Mouse (Mus musculus) cerebellum, adult 11-12 months (tissue): ENCODE measurements around the gene Ripk1.

Experiments
- DNase-seq: peaks from one replicate; pipeline ENCODE4 v3.0.0; 2022

The Ripk1 gene

DNA sequence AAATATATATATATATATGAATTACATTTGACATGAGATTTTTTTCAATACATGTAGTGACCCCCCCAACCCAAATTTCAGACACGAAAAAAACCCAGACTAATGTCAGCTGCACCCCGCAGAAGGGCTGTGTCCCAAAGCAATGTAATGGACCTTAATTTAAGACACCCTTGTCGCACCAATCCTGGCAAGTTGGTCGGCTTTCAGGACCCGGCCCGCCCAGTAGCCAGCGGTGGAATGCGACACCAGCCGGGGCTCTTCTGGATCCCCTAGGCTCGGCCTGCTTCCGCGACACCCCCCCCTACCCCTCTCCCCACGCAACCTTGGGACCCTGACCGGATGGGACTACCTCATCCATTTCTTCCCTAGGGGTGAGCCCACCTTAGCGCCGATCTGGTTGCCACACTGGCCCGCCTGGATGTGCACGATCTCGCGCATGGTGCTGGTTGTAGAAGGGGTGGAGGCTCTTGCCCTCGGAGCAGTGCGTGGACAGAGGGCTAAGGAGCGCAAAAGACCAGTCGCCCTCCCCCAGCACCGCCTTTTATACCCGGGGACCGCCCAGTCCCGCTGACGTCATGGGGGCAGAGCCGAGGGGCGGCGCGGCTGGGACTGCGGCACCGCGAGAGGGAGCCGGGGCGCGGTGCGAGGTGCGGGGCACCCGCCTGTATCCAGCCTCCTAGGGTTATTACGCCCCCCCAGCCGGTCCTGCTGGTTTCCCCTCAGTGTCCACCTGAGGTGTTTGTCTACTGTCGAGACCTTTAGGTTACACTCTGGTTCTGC is 75.5 kb downstream of the Ripk1 start, which contains the start of gene Tubb2a:
Gene Tubb2a (minus strand): TSS at position 516 of the 780 bp plus-strand sequence.
- peak; percentile 89 for DNase-seq

DNA sequence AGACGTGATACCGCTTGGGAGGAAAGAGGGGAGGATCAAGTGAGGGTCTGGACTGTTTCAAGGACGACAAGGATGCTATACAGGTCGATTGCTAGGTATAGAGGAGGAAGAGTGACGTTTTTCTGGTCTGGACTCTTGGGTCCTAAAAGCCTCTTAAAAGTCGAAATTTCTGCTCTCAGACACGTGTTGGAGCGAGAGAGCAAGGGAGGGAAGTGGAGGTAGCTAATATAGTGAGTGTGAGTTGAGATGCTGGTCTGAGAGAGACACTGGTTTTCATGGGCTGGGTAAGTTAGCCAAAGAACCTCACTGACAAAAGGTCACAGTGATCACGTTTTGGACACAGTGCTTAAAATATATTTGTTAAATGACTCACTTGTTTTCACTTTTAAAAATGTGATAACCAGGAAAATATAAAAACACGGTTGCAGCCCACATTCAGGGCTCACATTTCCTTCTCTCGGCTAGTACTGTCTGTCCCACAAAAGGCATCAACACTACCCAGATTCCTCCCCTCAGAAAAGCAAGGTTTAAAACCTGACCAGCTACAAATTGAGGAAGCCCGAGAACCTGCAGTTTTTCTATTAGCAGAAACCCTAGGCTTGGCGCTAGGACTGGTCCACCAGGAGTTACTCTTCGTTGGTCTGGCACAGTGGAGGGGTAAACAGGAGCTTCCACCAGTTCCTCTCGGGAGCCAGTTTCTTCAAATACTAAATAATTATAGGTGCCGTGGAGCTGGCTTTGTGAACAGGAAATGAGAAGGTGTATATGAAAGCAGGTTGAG is 76.5 kb downstream of the Ripk1 start:
- no peak for DNase-seq

DNA sequence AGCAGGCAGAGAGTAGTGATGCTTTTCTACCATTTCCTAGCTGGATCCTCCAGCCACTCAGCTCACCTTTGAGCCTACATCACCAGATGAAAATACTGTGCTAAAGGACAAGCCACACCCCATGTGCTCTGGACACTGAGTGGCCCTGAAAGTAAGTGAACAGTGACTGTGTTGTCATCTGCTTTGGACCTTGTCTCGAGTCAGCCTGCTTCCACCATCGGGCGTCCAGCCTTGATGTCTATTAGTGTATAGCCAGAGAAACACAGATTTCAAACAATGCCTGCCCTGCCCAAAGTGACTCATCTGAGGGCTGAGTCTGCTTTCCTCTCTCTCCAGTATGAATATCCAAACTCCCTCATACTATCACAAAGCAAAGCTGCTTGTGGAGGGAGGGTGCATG is 77.6 kb downstream of the Ripk1 start:
- no peak for DNase-seq

- no peak for DNase-seq
Observed at GRCm38 (mm10) chr13:34081926-34082325, 79.8 kb downstream of the Ripk1 start.

DNA sequence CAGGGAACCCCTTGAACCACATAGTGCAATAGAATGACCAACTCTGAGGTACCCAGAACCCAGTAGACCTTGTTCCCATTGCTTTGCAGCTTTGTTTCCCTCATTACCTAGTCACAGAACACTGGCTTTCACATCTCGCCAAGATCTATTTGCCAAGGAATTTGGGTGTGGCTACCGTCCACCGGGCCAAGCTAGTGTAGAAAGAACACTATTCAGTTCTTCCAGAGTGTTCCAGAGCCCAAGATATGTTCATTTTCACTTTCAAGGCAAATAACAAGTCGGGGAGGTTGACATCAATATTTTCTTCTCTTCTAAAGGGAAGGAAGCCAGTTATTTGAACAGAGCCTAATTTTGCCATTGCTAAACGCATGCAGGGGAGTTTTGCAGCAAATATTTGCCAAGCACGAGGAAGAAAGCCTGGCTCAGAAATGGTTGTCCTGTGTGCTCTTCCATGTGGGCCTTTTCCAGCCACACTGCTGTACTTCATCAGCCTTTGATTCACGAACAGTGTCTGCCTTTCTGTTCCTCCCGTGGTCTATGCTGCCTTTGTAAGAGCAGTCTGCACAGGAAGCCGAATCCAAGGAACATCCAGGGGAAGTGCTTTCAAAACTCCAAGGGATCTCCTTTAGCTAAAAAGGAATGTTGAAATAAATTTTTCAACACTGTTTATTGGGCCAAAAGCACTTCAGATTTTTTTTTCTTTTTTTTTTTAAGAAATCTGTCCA is 82.0 kb downstream of the Ripk1 start:
- DNase-seq = no peak
